Mouse (Mus musculus) kidney, adult 2 months (tissue): ENCODE data around the gene Cetn4.

ENCODE experiments used
- CTCF ChIP-seq: fragments of 200-500 bp; conservative IDR thresholded peaks from 2 replicates; pipeline ENCODE4 v1.5.1; 2011; ENCODE audit warnings: low read depth, mild to moderate bottlenecking, control low read depth, low read length, moderate library complexity, mixed read lengths; ENCODE audit not compliant: insufficient read depth, insufficient read length
- POLR2A ChIP-seq: fragments of 200-500 bp; IDR thresholded peaks from one replicate; pipeline ENCODE4 v1.6.1; 2011; ENCODE audit warnings: low read depth, low read length, control low read depth

DNA sequence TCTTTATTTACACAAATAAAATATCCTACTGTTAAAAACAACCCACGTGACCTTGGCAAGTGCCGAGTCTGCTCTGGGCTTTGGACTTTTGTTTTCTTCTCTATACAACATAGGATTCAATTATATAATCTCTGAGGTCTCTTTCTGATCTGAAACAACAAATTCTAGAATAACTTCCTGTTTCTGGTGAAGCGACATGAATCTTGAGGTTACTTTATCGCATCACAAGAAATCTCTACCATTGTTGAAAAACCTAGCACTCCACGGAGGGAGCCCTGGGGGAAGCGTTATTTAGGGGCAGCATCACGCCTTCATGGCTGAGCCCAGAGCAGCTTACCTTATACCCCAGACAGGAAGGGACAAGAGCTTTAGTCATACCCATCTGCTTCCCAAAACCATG lies 39.4 kb downstream of the Cetn4 start:
- TF ChIP-seq CTCF: no peak
- no peak for TF ChIP-seq POLR2A
